Mouse (Mus musculus): ENCODE measurements at regions not wholly inside any gene's neighbourhood (a gene's known extent, or its start where the extent isn't known, plus 50 kb on each side); places are given as distances from the start of the nearest gene placed in this dataset.

GRCm38 (mm10) chr8:10865941-10866513 lies 142.2 kb downstream of the Irs2 start:
- TF ChIP-seq CTCF (IDR thresholded peaks at IDR 0.05; ENCODE audit: insufficient read depth, low read depth, low read length) (no peak), POLR2A (IDR thresholded peaks at IDR 0.05; ENCODE audit: insufficient read depth, low read depth, low read length) (no peak)
